Mouse (Mus musculus) stomach, postnatal 0 days (tissue): Measurements from ENCODE around the gene Aldh9a1. TPM values are rescaled to one million over a fixed set of nuclear protein-coding genes. Genes with fewer than 3 reads are reported as not detected.
A peak's percentile ranks its signal among the peaks of the same experiment; 100 is the strongest.

Experiments used
- ATAC-seq: fragments of 200-750 bp; cut with Nextera tagmentation; 2 replicates; pipeline ENCODE4 v1.8.0; 2017; ENCODE audit not compliant: low FRiP score, low TSS enrichment
- DNase-seq: peaks from one replicate; pipeline ENCODE4 v3.0.0-alpha.2; 2016; ENCODE audit warnings: low spot score
- H3K27ac ChIP-seq: fragments of 300-500 bp; sonication (generic); replicated peaks from 2 replicates; pipeline ENCODE4 v1.5.1; 2014; ENCODE audit warnings: mild to moderate bottlenecking, control low read depth
- H3K27me3 ChIP-seq: fragments of 300-500 bp; sonication (generic); 2 replicates; pipeline ENCODE4 v1.6.1; 2014; ENCODE audit warnings: low read length; ENCODE audit not compliant: control insufficient read depth, insufficient read depth
- H3K36me3 ChIP-seq: fragments of 300-500 bp; sonication (generic); 2 replicates; pipeline ENCODE4 v1.6.1; 2014; ENCODE audit warnings: low read length, mixed read lengths; ENCODE audit not compliant: control insufficient read depth, insufficient read depth
- H3K4me1 ChIP-seq: fragments of 300-500 bp; sonication (generic); replicated peaks from 2 replicates; pipeline ENCODE4 v1.6.1; 2014; ENCODE audit warnings: antibody characterized with exemption; ENCODE audit not compliant: control insufficient read depth, insufficient read depth
- H3K4me2 ChIP-seq: fragments of 300-500 bp; sonication (generic); replicated peaks from 2 replicates; pipeline ENCODE4 v1.6.1; 2014; ENCODE audit warnings: low read depth, mild to moderate bottlenecking, control low read depth, moderate library complexity
- H3K4me3 ChIP-seq: fragments of 300-500 bp; sonication (generic); 2 replicates; pipeline ENCODE4 v1.5.1; 2014; ENCODE audit warnings: low read depth, low read length, control low read depth
- H3K9ac ChIP-seq: fragments of 300-500 bp; sonication (generic); 2 replicates; pipeline ENCODE4 v1.6.1; 2014; ENCODE audit warnings: mild to moderate bottlenecking, low read length, control low read depth, mixed read lengths
- H3K9me3 ChIP-seq: fragments of 300-500 bp; sonication (generic); 2 replicates; pipeline ENCODE4 v1.6.1; 2016; ENCODE audit warnings: low read length; ENCODE audit not compliant: control insufficient read depth
- CTCF ChIP-seq: IDR thresholded peaks from 2 replicates; pipeline ENCODE4 v1.5.1; 2016; ENCODE audit warnings: antibody characterized with exemption, low read depth, mild to moderate bottlenecking, moderate library complexity
- EP300 ChIP-seq: optimal IDR thresholded peaks from 2 replicates; pipeline ENCODE3; 2016; ENCODE audit warnings: antibody characterized with exemption
- WGBS: fragments of 180-500 bp; shearing (Covaris S2); extraction: QIAGEN DNeasy Blood & Tissue Kit; methylation state at CpG from one replicate; pipeline ENCODE4 v1.1.7; 2014; 5-methylcytosine and 5-hydroxymethylcytosine counted together
- polyA plus RNA-seq: library from polyadenylated mRNA; unstranded; fragments of >200 nt; fragmentation: Nextera tagmentation; extraction: Ambion mirVana; gene quantifications from 2 replicates; pipeline ENCODE4 v1.2.1, GENCODE M21; 2015

The Aldh9a1 gene
- polyA plus RNA-seq, 1 experiment from 2014 or later = 74.7 TPM

DNA sequence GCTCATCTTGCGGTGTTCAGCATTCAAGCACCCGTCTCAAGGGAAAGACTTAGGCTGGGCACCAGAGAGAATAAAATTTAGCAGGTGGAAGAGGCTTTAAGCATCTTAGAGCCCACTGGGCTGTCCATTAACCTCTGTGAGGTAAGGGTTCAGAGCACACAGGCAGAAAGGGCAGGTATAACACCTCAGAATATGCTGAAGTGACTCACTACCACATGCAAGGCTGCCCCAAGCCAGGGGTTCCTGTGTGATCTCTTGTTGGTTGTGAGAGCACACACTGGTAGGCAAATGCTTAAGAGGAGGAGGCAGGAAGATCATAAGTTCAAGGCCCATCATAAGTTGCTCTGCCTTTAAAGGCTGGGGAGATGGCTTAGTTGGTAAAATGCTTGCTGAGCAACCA is 30.4 kb downstream of the Aldh9a1 start:
- Histone ChIP-seq H3K4me2 (no peak overlapping the region), H3K27ac (peak overlapping the region; percentile 86), H3K27me3 (no peaks in the 10 kb centered on the region), H3K9me3 (no peaks in the 10 kb centered on the region), H3K36me3 (0 out of 2 replicates have a peak, but pooled peaks cover 3% of the 10 kb centered on the region), H3K4me1 (peaks cover 5% of the 10 kb centered on the region; the same call in 1 of the 2 replicates), H3K9ac (no peak overlapping the region), H3K4me3 (no peak overlapping the region)
- 80% methylated on average over 2 of the region's 2 CpGs for WGBS
- TF ChIP-seq EP300 (no peak), CTCF (no peak)
- no peak for DNase-seq
- ATAC-seq = no peak

DNA sequence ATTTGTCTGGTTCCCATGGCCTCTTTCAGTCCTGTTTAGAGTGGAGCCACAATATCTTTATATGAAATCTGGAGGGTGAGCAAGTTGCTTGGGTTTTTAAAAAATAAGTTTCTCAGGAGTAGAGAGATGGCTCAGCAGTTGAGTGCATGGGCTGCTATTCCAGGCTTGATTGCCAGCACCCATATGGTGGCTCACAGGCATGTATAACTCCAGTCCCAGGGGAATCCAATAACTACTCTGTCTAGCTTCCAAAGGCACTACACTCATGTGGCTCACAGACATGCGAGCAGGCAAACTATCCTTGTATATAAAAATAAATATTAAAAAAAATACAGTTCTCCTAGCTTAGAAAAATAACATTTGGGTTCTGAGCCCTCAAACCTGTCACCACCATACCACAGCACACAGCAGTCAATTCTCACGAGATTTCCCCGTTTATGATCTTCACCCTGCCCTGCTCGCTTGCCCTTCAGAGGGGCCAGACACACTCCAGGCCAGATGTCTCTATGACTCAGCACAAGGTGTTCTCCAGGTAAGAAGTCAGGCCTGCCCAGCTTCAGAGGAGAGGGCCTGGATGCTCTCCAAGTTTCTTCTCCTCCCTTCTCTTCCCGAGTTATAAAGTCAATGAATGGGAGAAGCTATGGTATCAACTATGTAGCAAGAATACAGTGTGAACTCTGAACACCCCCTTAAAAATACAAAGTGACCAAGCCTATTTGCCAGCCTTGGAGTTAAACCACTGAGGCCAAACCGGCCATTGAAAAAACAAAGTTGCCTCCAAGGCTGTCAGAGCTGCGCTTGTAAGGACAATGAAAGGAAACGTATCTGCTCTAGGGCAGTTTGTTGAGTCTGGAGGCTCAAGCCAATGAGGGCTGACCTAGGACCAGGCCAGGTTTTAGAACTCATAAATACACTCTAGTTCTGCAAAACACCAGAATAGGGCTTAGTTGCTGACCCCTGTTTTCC is 31.5 kb downstream of the Aldh9a1 start:
- TF ChIP-seq EP300 (no peak), CTCF (no peak)
- Histone ChIP-seq H3K36me3 (0 out of 2 replicates have a peak, but pooled peaks cover 3% of the 10 kb centered on the region), H3K27me3 (no peaks in the 10 kb centered on the region), H3K4me3 (no peak overlapping the region), H3K4me2 (no peak overlapping the region), H3K4me1 (peaks cover 5% of the 10 kb centered on the region; the same call in 1 of the 2 replicates), H3K27ac (peak overlapping the region; percentile 86), H3K9me3 (no peaks in the 10 kb centered on the region), H3K9ac (0 out of 2 replicates have a peak overlapping the region, but pooled peaks have one; percentile 13)
- WGBS = 44% methylated on average over 8 of the region's 8 CpGs
- DNase-seq (peak; percentile 70), ATAC-seq (peak; percentile 72)

DNA sequence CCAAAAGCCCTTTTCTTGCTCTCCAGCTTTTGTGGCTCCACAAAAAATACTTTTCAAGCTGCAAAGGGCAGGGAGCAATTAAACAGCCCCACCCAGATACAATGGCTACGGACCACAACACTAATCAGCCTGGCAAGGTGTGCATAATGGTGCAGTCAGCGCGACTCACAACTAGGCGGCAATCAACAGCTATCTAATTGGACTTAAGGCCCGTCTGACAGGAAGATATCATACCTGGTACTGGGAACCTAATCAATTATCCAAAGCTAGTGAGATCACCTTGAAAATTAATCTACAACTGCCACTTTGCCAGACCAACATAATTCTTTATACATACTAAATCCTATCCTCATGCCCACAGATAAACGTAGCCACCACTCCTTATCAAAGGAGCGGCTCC is 32.5 kb downstream of the Aldh9a1 start:
- no peaks in the 10 kb centered on the region for H3K27me3 ChIP-seq
- WGBS = 63% methylated on average over 7 of the region's 7 CpGs
- no peak overlapping the region for H3K9ac ChIP-seq
- TF ChIP-seq CTCF = 0 out of 2 replicates have a peak, but pooled peaks have one; percentile 20
- TF ChIP-seq EP300 = no peak
- H3K9me3 ChIP-seq = no peaks in the 10 kb centered on the region
- peak overlapping the region; percentile 86 for H3K27ac ChIP-seq
- H3K4me1 ChIP-seq = peaks cover 5% of the 10 kb centered on the region; the same call in 1 of the 2 replicates
- ATAC-seq = peak; percentile 31
- no peaks in the 10 kb centered on the region for H3K36me3 ChIP-seq
- no peak overlapping the region for H3K4me2 ChIP-seq
- H3K4me3 ChIP-seq = no peak overlapping the region
- no peak for DNase-seq

DNA sequence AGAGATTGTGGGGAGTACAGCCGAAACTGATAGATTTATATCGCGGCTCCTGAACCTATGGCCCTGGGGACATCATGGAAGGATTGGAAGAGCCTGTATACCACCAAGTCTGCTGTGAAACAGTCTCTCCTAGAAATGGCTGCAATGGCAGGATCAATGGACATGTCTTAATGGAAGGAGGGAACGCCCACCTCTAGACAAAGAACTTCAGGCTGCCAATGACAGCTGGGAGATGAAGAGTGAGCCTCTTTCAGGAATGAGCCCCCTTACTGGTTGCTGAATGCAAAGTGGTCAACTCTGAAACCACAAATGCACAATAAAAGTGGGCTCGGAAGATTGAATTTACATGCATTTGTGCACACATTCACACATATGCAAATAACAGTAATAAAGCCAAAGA is 33.0 kb downstream of the Aldh9a1 start:
- Histone ChIP-seq H3K27me3 (no peaks in the 10 kb centered on the region), H3K4me1 (peaks cover 5% of the 10 kb centered on the region; the same call in 1 of the 2 replicates), H3K4me2 (no peak overlapping the region), H3K27ac (peak overlapping the region; percentile 83), H3K9ac (no peak overlapping the region), H3K36me3 (no peaks in the 10 kb centered on the region), H3K9me3 (no peaks in the 10 kb centered on the region), H3K4me3 (no peak overlapping the region)
- 86% methylated on average over 5 of the region's 5 CpGs for WGBS
- no peak for TF ChIP-seq CTCF
- TF ChIP-seq EP300 = no peak
- ATAC-seq = no peak
- no peak for DNase-seq

DNA sequence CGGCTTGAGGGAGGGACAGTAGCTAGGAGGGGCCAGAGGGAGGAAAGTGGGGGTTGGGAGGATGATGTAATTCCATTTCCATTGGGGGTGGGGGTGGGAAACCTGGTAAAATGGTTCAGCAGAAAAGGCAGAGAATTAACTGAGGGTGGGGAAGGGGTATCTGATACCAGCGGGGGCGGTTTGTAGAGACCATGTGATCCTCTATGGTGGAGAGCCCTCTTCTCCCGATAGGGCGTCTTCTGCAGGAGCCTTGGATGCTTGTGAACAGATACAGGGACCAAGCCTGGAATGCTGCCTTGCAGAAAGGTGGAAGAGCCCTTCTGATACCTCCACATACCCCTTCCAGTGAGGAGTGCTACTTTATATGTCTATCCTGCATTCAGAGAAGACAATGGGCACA is 33.4 kb downstream of the Aldh9a1 start:
- TF ChIP-seq EP300 (no peak), CTCF (no peak)
- WGBS = 94% methylated on average over 5 of the region's 5 CpGs

DNA sequence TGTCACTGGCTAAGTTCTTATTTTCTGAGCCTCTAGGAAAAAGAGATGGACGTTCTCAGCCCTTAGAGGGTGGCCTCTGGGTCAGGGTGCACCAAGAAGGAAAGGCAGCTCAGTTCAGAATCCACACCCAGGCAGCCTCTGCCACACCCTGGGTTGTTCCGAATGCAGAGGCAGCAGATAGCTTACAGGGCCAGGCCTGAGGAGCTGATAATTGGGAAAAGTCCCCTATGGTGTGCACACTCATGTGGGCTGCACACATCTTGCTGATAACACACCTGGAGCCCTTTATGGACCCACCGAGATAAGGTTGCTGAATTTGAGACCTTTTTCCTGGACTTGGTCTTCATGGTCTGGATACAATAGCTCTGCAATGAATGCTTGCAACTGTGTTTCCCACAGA is 34.4 kb downstream of the Aldh9a1 start:
- TF ChIP-seq EP300 (no peak), CTCF (no peak)
- no peaks in the 10 kb centered on the region for H3K36me3 ChIP-seq
- H3K4me2 ChIP-seq = no peak overlapping the region
- no peaks in the 10 kb centered on the region for H3K9me3 ChIP-seq
- H3K4me1 ChIP-seq = peaks cover 5% of the 10 kb centered on the region; the same call in 1 of the 2 replicates
- 40% methylated on average over 3 of the region's 3 CpGs for WGBS
- DNase-seq (peak; percentile 74), ATAC-seq (peak; percentile 73)
- H3K9ac ChIP-seq = no peak overlapping the region
- H3K27ac ChIP-seq = peak overlapping the region; percentile 83
- no peak overlapping the region for H3K4me3 ChIP-seq
- no peaks in the 10 kb centered on the region for H3K27me3 ChIP-seq

More for the DNA sequence above, 33.4 kb downstream of the Aldh9a1 start:
- ATAC-seq = no peak
- peak overlapping the region; percentile 83 for H3K27ac ChIP-seq
- H3K4me3 ChIP-seq = no peak overlapping the region
- H3K9me3 ChIP-seq = no peaks in the 10 kb centered on the region
- no peak for DNase-seq
- H3K4me1 ChIP-seq = peaks cover 5% of the 10 kb centered on the region; the same call in 1 of the 2 replicates
- H3K4me2 ChIP-seq = no peak overlapping the region
- H3K36me3 ChIP-seq = no peaks in the 10 kb centered on the region
- H3K27me3 ChIP-seq = no peaks in the 10 kb centered on the region
- H3K9ac ChIP-seq = no peak overlapping the region
